Mouse (Mus musculus) mouse embryonic stem cell (cell line): ENCODE measurements around the gene Ube2z.

Experiments used
- in situ Hi-C, 2 experiments: fragments of 300-500 bp; cut with MboI; formaldehyde crosslinking; loops; 1 replicate in 1 of 2; 3 replicates in 1 of 2; pipeline ENCODE4 v1.14.3; 2019 to 2020; ENCODE audit warnings: low sequenced_read_pairs in 2 of 2, low pct_unique_long_range_greater_than_20kb in 1 of 2, mixed read lengths in 1 of 2; ENCODE audit not compliant: unreplicated experiment in 1 of 2

The Ube2z gene

DNA sequence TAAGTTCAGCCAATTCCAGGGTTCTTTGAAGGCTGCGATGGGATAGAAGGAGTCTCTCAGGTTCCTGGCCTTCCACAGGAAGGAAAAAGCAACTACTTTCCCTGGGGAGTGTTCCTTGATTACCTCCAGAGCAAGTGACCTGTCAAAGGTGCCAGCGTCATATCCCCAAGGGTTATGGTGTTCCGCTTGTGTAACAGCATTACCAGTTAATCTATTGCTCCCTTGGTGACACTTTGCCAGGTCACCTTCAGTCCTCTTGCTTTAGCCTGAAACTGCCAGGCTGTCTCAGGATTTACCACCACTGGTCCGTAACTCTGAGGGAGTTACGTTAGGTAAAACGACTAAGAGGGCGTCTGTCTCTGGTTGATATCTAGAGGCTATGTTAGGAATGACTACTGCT is 5.2 kb upstream of the Ube2z start:
- in situ Hi-C loops, result no loop called here

- in situ Hi-C loops, result no loop called here
Measured at GRCm38 (mm10) chr11:96068231-96068630, 3.0 kb upstream of the Ube2z start.

DNA sequence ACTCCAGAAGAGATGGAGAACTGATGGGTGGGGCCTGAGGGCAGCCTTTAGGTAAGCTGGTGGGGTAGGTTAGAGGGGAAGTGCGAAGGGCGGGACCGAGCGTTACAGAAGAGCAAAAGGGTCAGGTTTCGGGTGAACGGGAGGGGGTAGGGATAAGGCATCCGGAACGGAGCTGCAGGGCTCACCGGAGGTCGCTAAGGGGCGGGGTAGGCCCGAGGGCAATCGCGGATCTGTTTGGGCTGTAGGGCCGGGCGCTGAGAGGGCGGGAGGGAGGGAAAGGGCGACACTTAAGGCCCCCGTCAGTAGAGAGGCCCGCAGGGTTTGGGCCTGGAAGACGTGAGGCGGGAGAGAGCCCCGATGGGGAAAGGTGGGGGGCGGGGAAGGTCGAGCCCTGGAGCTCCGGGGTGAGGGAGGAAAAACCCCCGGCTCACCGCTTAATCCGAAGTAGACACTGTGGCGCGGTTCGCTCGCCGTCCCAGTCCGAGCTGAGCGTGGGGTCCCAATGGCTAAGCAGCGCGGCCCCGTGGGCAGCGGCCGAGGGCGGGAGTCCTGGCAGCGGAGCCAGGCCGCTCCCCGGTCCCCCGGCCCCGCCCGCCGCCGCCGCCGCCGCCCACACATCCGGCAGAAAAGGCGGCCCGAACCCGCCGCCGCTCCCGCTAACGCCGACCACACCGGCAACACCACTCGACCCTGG is 520 bp downstream of the Ube2z start:
- in situ Hi-C loops, result no loop called here

- in situ Hi-C loops, result no loop called here
Measured at GRCm38 (mm10) chr11:96058309-96058708, 6.9 kb downstream of the Ube2z start.

GRCm38 (mm10) chr11:96050854-96051253 is 14.3 kb downstream of the Ube2z start:
- in situ Hi-C loops, result no loop called here

DNA sequence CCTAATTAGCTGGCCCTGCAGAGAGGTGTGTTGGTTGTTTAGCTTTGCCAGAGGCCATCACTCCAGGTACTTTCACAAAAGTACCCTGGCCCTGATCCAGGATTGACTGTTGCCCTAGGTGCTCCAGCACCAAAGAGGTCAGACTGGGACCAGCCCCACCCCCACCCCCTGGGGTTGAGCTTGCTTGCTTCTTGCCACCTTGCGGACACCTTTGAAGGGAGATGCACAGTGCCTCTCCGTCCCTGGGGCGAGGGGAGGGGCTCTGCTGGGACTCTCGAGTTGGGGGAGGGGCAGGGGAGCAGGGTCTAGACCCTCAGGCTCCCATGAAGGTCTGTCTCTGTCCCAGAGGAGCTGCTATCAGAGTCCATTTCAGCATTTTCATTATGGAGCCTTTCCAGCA is 15.2 kb downstream of the Ube2z start:
- in situ Hi-C loops, result no loop called here

- in situ Hi-C loops, result no loop called here
Measured at GRCm38 (mm10) chr11:96047469-96048373, 17.5 kb downstream of the Ube2z start.

GRCm38 (mm10) chr11:96046793-96047192 is 18.4 kb downstream of the Ube2z start:
- in situ Hi-C loops, result no loop called here

GRCm38 (mm10) chr11:96046028-96046427 is 19.2 kb downstream of the Ube2z start:
- in situ Hi-C loops, result no loop called here

- in situ Hi-C loops, result no loop called here
Measured at GRCm38 (mm10) chr11:96044803-96045567, 20.2 kb downstream of the Ube2z start.

DNA sequence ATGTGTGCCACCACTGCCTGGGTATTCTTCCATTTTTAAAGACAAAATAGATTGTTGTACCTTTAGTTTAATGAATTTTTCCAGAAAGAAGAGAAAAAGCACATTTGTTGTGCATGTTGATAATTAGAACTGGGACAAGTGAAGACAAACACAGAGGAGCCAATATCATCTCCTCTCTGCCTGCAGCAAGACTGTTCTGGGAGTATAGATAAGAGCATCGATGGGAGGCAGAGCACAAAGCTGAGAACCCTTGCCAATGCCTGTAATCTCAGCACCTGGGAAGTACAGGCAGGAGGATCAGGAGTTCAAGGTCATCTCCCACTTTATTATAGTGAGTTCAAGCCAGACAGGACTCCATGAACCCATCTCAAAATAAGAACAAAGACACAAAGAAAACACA is 26.6 kb downstream of the Ube2z start:
- in situ Hi-C loops, result loop anchor here (10.0 kb wide), 1 partner anchor 154 kb away; no protein-coding TSS in a partner anchor

GRCm38 (mm10) chr11:96037499-96037898 is 27.7 kb downstream of the Ube2z start:
- in situ Hi-C loops, result loop anchor here (10.0 kb wide), 1 partner anchor 153 kb away; no protein-coding TSS in a partner anchor

- in situ Hi-C loops, result loop anchor here (10.0 kb wide), 1 partner anchor 150 kb away; no protein-coding TSS in a partner anchor
Measured at GRCm38 (mm10) chr11:96035133-96035532, 30.1 kb downstream of the Ube2z start.

- in situ Hi-C loops, result loop anchor here (10.0 kb wide), 1 partner anchor 150 kb away; no protein-coding TSS in a partner anchor
Measured at GRCm38 (mm10) chr11:96034596-96035052, 30.6 kb downstream of the Ube2z start, which contains the start of gene Snf8. Gene Snf8 (plus strand): TSS chr11:96034885.

DNA sequence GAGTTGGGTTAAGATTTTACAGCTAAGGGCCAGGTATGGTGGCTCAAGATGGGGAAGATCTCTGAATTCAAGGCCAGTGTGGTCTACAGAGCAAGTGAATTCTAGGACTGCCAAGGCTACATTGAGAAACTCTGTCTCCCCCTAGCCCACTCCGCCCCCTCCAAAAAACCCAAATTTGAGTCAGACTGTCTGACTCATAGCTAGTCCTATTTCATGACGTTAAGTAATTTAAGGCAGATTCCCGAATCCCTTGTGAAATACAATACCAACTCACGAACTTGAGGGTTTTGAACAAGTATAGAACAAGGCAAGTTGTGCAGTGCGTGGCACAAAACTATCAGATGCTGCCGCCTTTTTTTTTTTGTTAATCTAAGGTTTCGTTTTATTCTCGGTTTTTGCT is 31.1 kb downstream of the Ube2z start:
- in situ Hi-C loops, result loop anchor here (10.0 kb wide), 1 partner anchor 149 kb away; no protein-coding TSS in a partner anchor

- in situ Hi-C loops, result loop anchor here (10.0 kb wide), 1 partner anchor 148 kb away; no protein-coding TSS in a partner anchor
Measured at GRCm38 (mm10) chr11:96033264-96033663, 31.9 kb downstream of the Ube2z start.

DNA sequence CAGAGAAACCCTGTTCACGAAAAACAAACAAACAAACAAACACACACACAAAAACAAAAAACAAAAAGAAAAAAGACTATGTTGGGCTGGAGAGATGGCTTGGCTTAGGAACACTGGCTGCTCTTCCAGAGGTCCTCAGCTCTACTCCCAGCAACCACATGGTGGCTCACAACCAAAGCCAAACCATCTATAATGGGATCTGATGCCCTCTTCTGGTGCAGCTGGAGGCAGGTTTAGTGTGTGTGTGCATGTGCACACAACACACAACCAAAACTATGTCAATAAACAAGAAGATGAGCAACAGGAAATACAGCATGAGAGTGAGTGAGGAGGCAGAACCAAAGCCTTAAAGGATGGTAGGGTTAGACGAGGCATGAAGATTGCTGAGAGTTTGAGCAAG is 33.5 kb downstream of the Ube2z start:
- in situ Hi-C loops, result loop anchor here (10.0 kb wide), 1 partner anchor 147 kb away; no protein-coding TSS in a partner anchor

GRCm38 (mm10) chr11:96030571-96030970 is 34.6 kb downstream of the Ube2z start:
- in situ Hi-C loops, result loop anchor here (10.0 kb wide), 1 partner anchor 146 kb away; no protein-coding TSS in a partner anchor
